In the genomic region with DNA sequence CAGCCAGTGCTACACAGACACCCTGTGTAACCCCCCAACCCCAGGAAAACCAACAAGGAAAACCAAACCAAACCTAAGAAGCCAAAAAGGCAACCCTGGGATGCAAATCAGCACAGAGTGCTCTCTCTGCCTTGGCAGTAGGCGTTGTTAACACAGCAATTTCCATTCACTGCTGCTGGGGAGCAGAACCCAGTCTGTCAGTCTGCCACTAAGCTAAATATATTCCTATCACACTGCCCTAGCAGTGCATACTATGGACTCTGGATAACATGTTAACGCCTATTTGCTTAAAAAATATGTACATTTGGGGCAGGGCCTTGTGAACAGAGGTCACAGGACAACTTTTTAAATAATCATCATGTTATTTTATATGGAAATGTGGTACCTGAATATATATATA, we compare ENCODE assay signal across 15 mouse cellular contexts. TPM values are rescaled to one million over a fixed set of nuclear protein-coding genes. Genes with fewer than 3 reads are reported as not detected.
DNase-seq lines count a peak whose midpoint lies in the region; ATAC-seq lines count a peak whose summit lies in the region.
"Had no signal": no experiment of that assay in that cellular context is flagged by ENCODE, and none has a peak within 500 bp of the region (broad histone marks: within the 10 kb centered on the region; RNA-seq: fewer than 3 reads in every experiment).

No protein-coding gene starts in this region.

- H3K4me3 ChIP-seq in stomach, embryonic 16.5 days (replicated peaks; ENCODE audit: low read length): no peak overlapping the region
- H3K4me3 ChIP-seq in hindbrain, embryonic 10.5 days: no peak overlapping the region
- H3K4me3 ChIP-seq: embryonic facial prominence, embryonic 13.5 days; kidney, embryonic 15.5 days had no signal

- H3K9me3 ChIP-seq in stomach, embryonic 16.5 days (replicated peaks; ENCODE audit: control insufficient read depth, low read length): no peaks in the 10 kb centered on the region
- peaks cover 2% of the 10 kb centered on the region; the same call in 1 of the 2 replicates for H3K9me3 ChIP-seq in hindbrain, embryonic 10.5 days
- H3K9me3 ChIP-seq: embryonic facial prominence, embryonic 13.5 days; kidney, embryonic 15.5 days had no signal

- H3K4me1 ChIP-seq in stomach, embryonic 16.5 days (ENCODE audit: control insufficient read depth, insufficient read depth, low read length): peaks cover 27% of the 10 kb centered on the region
- peaks cover 16% of the 10 kb centered on the region for H3K4me1 ChIP-seq in hindbrain, embryonic 10.5 days (replicated peaks)

- H3K27me3 ChIP-seq in stomach, embryonic 16.5 days (ENCODE audit: control insufficient read depth, insufficient read depth, low read length): no peaks in the 10 kb centered on the region
- H3K27me3 ChIP-seq in hindbrain, embryonic 10.5 days (ENCODE audit: insufficient read depth, poor library complexity, severe bottlenecking): no peaks in the 10 kb centered on the region
- H3K27me3 ChIP-seq: embryonic facial prominence, embryonic 13.5 days; kidney, embryonic 15.5 days had no signal

- peak overlapping the region; percentile 10; the same call in 1 of the 2 replicates for H3K27ac ChIP-seq in stomach, embryonic 16.5 days (ENCODE audit: low read length)
- no peak overlapping the region for H3K27ac ChIP-seq in hindbrain, embryonic 10.5 days
- H3K27ac ChIP-seq: embryonic facial prominence, embryonic 13.5 days; kidney, embryonic 15.5 days had no signal

- no peak for DNase-seq in frontal cortex, postnatal 25 days (ENCODE audit: low spot score in 2 of 2)
- peak; percentile 15 to 22 for DNase-seq in layer of hippocampus, postnatal 14 days (ENCODE audit: low spot score in 2 of 2)
- DNase-seq in layer of hippocampus, adult 11-12 months (ENCODE audit: low spot score): no peak
- DNase-seq in hindbrain, embryonic 10.5 days (ENCODE audit: low spot score): no peak
- DNase-seq: adrenal gland, postnatal 25 days; cerebellum, adult 9-10 months; heart, postnatal 4 days; left cerebral cortex, postnatal 4 days; right cerebral cortex, postnatal 14 days had no signal

- no peak overlapping the region for H3K4me2 ChIP-seq in stomach, embryonic 16.5 days (ENCODE audit: low read depth, low read length)
- H3K4me2 ChIP-seq: embryonic facial prominence, embryonic 13.5 days; kidney, embryonic 15.5 days had no signal

- WGBS in stomach, embryonic 16.5 days: 46% methylated on average over 2 of the region's 2 CpGs
- 82% methylated on average over 2 of the region's 2 CpGs for WGBS in hindbrain, embryonic 10.5 days

- H3K9ac ChIP-seq in stomach, embryonic 16.5 days (ENCODE audit: low read length): no peak overlapping the region
- H3K9ac ChIP-seq: embryonic facial prominence, embryonic 13.5 days; kidney, embryonic 15.5 days had no signal

- ATAC-seq in frontal cortex, adult (ENCODE audit: low TSS enrichment): peak; percentile 82; the same call in 1 of the 2 replicates
- ATAC-seq in inflammation-experienced regulatory T-cells, adult 6 months: peak; percentile 33
- ATAC-seq in stomach, embryonic 16.5 days (ENCODE audit: insufficient read depth, low FRiP score): peak; percentile 79; the same call in 1 of the 2 replicates
- ATAC-seq: midbrain, embryonic 16.5 days had no signal

- H3K36me3 ChIP-seq in stomach, embryonic 16.5 days (ENCODE audit: control insufficient read depth, insufficient read depth, low read length): 0 out of 2 replicates have a peak, but pooled peaks cover 4% of the 10 kb centered on the region
- H3K36me3 ChIP-seq in hindbrain, embryonic 10.5 days: peaks cover 27% of the 10 kb centered on the region

RNA-seq across cellular contexts. Expression of gene Mcmbp, which starts 8.7 kb away (rescaled TPM):
- total RNA-seq in layer of hippocampus, postnatal 14 days (2021): 10 to 100 TPM; 24.0 to 29.1 TPM
- 10 to 100 TPM; 62.1 to 92.0 (median 65.6) TPM for polyA plus RNA-seq in inflammation-experienced regulatory T-cells, adult 6 months (2017; shearing (Covaris generic))
- 44.4 and 46.3 TPM in 2 replicates for polyA plus RNA-seq in stomach, embryonic 16.5 days (2015; fragmentation: Nextera tagmentation; extraction: Ambion mirVana)
- polyA plus RNA-seq in hindbrain, embryonic 10.5 days (2016; fragmentation: Nextera tagmentation; extraction: Ambion mirVana): 68.0 and 75.3 TPM in 2 replicates

RNA-seq across cellular contexts. Expression of gene Sec23ip, which starts 13.2 kb away (rescaled TPM):
- total RNA-seq in layer of hippocampus, postnatal 14 days (2021): 10 to 100 TPM; 47.2 to 49.3 TPM
- 10 to 100 TPM; 27.1 to 41.8 (median 35.0) TPM for polyA plus RNA-seq in inflammation-experienced regulatory T-cells, adult 6 months (2017; shearing (Covaris generic))
- 34.5 and 34.8 TPM in 2 replicates for polyA plus RNA-seq in stomach, embryonic 16.5 days (2015; fragmentation: Nextera tagmentation; extraction: Ambion mirVana)
- 42.6 and 45.2 TPM in 2 replicates for polyA plus RNA-seq in hindbrain, embryonic 10.5 days (2016; fragmentation: Nextera tagmentation; extraction: Ambion mirVana)

Comparison
In these comparisons a context has a peak if more than half of its experiments do, and no peak if none do; other contexts are left out.
1. DNase-seq: peak in layer of hippocampus, postnatal 14 days (2 of 2); none in frontal cortex, postnatal 25 days (0 of 2), layer of hippocampus, adult 11-12 months (single experiment) and hindbrain, embryonic 10.5 days (single experiment).
2. Peak in every context shown above with its lines, with median percentiles within 50 percentile points of each other: ATAC-seq.